Mouse (Mus musculus): ENCODE data around the gene Aspm.
"Not testable (repeated sequence)": the region's sequence is repeated elsewhere in the genome, so short reads cannot be mapped to it uniquely, and the experiment has no call there.

Aspm gene

DNA sequence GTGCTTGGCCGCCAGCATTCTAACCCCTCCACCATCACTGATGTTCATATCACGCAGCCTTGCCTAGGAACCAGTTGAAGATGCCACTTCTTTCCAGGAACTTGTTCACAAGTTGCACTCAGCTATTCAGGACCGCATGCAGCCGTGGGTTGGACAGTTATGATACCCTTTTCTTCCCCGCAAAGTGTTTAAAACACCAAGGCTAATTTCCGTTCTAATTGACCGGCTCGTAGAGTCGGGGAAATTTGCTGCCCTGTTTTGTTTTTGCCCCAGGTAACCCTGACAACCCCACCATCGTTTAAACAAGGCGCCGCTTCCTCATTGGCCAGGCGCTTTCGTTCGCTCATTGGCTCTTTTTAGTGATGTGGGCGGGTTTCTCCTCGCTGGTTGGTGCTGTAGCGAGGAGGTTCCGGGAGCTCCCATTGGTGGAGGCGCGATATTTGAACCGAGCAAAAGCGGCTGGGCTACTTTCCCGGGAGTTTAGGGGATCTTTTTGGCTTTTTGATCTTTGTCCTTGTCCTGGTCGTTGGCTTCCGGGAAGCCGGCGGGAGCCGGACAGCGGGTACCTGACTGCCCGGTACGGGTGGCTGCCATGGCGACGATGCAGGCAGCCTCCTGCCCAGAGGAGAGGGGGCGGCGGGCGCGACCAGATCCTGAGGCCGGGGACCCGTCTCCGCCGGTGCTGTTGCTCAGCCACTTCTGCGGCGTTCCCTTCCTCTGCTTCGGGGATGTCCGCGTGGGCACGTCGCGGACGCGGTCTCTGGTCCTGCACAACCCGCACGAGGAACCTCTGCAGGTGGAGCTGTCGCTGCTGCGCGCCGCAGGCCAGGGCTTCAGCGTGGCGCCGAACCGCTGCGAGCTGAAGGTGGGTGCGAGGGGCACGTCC is at the start of gene Aspm:
Aspm (plus strand) TSS at position 433 of the 886 bp plus-strand sequence.
- peak; percentile 87 for DNase-seq (ENCODE audit: low read depth, low spot score)

DNA sequence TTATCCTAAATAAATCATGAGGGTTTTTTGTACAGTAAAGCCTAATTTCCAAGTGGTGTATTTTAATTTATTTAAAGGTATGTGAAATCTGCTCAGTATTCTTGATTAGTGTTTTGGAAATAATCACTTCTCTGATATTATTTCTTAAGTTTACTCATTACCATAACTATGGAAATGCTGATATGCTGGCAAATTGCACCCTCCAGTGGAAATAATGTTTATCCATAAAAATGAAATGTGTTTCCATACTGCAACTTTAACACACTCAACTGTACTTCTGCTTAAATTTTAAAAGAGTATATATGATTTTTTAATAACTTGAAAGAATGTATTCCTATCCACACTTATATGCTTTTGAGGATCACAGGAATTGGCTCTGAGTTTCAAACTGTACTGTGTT is 48.8 kb upstream of the Aspm start:
- no peak for DNase-seq (ENCODE audit: low read depth, low spot score)

DNA sequence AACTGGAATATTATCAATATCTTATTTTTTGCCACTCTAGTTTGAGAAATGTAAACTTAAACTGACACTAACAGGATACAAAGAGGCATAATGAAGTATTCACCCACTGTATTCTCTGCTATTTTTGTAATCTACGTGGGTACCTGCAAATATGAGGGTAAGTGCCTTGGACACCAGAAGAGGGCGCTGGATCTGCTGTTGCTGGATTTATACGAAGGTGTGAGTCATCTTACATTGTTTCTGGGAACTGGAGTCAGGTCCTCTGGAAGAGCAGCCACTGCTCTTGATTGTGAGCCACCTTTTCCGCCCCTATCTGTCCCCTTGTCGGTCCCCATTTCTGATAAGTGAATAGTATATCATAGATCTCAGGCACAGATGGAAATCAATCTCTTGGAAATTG is 46.9 kb upstream of the Aspm start:
- no peak for DNase-seq (ENCODE audit: low read depth, low spot score)

DNA sequence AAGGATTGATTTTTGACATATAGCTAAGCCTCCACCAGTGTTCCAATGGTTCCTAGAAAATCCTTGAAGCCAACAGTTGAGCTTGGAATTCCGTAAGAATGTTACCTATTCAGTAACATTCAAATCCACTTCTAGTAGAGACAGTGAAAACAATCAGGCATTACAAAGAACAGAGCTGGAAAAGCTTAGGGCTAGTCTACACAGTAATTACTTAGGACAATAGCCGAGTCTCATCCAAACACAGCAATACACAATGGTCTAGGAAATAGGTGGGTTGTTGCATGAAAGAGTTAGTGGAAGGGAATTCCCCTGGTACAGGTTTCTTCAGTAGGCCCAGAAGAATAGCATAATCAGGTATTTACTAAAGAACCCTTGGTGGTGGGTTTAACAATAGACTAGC is 42.2 kb upstream of the Aspm start:
- DNase-seq (ENCODE audit: low read depth, low spot score), result not testable (repeated sequence)

DNA sequence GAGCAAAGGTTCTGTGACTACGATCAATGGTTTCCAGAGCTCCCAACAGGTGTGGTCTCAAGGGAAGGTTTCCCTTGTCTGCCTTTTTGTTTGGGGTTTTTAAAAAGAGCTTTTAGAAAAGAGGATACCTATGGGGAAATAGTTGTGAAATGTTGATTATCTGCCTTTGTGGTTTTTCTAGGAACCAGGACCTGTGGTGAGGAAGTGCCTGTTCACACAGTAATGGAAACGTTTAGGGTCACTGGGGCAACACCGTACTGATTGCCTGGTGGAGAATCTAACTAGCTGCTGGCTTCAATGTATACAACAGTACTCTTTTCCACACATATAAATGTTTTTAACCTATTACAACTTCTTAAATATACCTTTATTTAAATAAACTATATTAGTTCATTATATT is 41.1 kb upstream of the Aspm start:
- no peak for DNase-seq (ENCODE audit: low read depth, low spot score)

DNA sequence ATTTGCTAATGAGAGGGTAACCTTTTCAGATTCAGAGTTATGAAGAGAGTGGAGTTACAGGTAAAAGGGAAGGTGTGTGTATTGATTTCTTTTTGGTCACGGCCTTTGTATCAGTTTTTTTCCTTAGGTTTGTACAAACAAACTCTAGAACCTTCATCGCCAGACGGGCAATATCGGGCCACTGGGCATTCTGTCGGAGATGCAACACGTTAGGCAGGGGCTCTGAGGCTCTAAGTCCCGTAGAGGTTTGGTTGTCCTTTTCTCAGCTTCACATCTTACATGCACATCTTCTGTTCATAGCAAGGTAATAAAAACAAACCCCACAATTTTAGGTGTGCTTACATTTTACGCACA is 33.1 kb upstream of the Aspm start:
- no peak for DNase-seq (ENCODE audit: low read depth, low spot score)

DNA sequence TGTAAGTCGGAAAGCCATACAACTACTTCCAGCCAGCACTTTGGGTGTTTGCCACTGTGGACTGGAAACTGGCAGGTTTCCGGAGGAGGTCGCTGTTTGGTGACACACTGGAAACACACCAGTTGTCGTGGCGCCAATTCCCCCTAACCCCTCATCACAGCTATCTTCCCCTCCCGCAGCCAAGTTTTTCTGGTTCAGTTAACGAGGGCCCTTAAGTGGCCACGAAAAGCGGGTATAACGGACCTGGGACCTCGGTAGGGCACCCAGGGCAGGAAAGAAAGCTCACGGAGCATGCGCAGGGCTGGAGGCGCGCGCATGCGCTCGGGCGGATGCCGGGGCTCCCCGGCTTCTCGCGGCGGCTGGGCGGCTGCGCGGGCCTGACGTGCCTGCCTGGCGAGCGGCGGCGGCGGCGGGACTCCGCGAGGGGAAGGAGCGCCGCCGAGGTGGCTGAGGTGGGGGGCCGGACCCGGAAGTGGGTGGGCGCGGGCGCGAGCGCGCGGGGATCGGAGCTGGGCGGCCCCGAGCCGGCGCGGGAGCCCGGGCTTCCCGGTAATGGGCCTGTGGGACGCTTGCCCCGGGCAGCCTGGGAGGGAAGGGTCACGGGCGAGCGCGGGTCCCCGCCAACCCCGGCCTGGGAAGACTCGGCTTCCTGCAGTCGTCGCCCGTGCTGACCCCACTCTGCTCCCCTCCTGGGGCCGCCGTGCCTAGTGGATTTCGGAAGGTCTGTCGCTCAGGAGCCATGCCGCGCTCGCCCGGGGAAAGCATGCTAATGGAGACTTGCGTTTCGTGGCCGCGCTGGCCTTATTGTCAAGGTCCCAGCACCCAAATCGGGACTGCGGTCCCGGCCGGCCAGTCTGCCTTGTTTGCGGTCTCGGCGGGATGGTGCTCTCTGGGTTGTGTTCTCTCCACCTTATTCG is 32.4 kb upstream of the Aspm start, which contains the start of gene Zbtb41:
Zbtb41 (plus strand) TSS at position 414 of the 917 bp plus-strand sequence.
- DNase-seq (ENCODE audit: low read depth, low spot score), result peak; percentile 68

DNA sequence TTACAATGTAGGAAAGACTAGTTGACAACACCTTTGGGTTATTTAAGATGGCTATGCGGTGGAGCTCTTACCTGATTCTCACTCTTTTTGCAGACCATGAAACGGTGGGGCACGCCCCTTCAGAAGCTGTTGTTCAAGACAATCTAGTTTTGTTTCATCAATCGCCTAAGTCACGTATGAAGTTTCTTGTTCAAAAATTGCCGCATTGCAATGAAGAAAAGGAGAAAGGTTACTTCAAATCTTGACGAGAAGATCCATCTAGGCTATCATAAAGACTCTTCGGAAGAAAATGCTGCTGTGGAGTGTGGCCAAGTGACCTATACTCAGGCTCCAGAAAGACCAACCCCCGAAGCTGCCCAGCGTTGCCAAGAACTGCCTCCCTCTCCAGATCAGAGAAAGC is 31.6 kb upstream of the Aspm start:
- no peak for DNase-seq (ENCODE audit: low read depth, low spot score)

DNA sequence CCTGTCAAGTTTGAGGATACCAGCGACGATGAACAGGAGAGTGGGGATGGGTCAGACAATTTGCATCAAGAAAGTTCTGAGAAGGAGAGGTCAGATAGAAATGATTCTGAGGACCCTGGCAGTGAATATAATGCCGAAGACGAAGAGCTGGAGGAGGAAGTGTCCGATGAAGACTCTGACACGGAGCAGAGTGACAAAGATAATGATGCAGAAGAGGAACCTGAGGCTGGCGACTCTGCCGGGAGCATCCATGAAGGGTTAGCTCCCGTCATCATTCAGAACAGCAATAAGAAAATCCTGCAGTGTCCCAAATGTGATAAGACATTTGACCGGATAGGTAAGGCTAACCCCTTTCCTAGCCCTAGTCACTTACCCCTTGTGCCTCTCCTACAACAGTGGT is 30.6 kb upstream of the Aspm start:
- no peak for DNase-seq (ENCODE audit: low read depth, low spot score)

DNA sequence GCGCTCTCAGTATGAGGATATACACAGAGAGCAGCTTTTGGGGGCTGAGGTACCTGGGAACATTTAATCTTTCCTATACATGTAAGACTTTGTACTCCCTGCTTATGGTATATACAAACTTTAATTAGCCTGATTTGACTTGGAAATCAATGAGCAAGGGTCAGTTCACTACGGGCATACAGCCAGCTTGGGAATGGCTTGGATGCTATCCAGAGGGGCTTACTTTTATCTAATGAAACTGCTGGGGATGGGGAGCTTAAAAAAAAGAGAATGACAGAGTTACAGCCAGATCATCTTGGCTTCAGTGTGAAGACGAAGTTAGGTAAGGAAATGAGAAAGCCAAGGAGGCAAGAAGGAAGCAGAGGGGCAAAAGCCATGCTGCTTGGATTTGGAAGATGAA is 29.6 kb upstream of the Aspm start:
- no peak for DNase-seq (ENCODE audit: low read depth, low spot score)

DNA sequence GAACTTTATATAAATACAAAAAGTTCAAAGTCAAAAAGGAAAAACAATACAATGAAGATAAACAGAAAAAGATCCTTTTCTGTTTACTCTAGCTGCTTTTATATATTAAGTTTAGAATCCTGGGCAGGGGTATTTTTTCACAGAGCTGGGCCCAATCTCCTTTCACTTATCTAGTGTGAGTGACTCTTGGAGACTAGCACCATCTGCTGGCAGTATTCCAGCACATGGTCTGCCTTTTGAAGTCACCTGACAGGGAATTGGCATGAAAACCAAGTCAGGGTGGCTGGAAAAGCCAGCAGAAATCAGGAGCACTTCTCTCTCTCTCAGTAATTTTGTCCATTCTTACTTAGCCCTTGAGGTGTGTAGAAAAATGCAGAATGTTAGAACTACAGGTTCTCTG is 16.2 kb upstream of the Aspm start:
- no peak for DNase-seq (ENCODE audit: low read depth, low spot score)

DNA sequence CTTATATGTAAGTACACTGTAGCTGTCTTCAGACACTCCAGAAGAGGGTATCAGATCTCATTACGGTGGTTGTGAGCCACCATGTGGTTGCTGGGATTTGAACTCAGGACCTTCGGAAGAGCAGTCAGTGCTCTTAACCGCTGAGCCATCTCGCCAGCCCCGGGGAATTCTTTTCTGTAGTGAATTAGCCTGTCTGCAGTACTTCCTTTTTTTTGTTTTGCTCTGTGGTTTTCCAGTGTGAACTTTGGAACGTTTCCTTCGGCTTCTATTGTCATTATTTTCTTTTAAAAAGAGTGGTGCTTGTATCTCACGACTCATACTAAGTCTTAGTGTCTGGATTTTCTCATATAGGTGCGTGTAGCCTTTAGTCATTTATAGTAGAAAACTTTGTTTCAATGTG is 11.5 kb upstream of the Aspm start:
- DNase-seq (ENCODE audit: low read depth, low spot score), result not testable (repeated sequence)

DNA sequence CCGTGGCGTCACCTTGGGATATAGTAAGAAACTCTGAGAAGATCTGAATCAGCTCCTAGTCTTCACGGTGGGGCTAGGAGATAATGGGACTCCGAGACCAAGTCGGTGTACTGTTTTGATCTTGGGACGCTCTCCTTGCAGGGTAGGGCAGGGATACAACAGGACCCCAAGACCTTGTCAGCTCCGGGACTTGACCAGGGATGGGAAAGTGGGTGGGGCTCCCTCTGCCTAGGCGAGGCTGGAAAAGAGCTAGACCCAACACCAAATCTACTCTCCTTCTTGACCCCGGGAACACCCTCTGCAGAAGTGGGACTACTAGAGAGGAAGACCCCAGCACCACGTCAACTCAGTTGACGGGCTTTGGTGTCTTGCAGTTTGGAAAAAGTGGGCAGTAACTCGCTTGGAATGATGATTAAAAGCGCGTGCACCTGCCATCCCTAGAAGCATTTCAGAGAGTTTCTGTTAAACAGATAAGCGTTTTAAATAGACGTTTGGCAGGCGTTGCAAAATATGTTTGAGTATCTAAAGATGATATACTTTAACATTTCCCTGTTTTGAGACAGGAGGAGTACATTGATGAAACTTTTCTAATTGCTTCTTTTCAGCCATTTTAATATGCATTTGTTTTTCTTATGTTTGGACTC is 776 bp downstream of the Aspm start:
- DNase-seq (ENCODE audit: low read depth, low spot score), result peak; percentile 45

DNA sequence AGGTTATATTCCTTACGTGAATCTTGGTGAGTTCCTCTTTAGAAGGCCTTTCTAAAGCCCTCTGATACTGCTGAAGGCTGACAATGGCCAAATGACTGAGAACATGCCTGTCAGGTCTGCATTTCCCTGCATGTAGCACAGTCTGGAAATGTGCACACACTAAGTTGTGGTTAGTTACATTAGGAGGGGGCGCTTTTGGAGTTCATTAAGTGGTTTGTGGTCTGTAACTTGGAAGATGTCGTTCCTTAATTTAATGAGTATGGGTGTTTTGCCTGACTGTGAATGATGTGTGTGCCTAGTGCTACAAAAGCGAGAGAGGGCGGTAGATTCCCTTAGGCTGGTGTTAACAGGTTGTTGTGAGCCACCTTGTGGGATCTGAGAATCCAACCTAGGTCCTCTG is 6.2 kb downstream of the Aspm start:
- DNase-seq (ENCODE audit: low read depth, low spot score), result no peak

DNA sequence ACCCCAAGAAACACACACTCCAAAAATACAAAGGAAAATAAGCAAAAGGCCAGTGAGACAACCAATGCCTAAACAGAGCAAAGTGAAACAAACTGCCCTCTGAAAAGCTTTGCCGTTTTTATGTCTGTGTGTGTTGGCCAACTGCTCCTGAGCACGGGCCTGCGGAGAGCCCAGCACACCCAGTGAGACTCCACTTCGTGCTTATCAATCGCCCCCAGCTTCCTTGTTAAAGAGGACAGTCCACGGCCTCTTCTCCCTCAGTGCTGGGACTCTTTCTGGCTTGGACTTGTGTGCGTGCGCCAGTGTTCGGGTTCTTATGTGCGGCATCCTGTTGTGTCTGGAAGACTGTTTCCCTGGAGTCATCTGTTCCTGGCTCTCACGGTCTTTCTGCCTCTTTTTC is 11.4 kb downstream of the Aspm start:
- no peak for DNase-seq (ENCODE audit: low read depth, low spot score)

DNA sequence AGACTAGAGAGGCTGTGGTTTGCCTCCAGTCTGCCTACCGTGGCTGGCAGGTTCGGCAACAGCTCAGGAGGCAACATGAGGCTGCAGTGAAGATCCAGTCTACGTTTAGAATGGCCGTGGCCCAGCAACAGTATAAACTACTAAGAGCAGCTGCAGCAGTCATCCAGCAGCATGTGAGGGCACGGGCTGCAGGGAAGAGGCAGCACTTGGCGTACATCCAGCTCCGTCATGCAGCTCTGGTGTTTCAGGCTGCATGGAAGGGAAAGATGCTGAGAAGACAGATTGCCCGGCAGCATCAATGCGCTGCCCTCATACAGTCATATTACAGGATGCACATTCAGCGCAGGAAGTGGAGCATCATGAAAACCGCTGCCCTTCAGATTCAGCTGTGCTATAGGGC is 24.3 kb downstream of the Aspm start:
- no peak for DNase-seq (ENCODE audit: low read depth, low spot score)

DNA sequence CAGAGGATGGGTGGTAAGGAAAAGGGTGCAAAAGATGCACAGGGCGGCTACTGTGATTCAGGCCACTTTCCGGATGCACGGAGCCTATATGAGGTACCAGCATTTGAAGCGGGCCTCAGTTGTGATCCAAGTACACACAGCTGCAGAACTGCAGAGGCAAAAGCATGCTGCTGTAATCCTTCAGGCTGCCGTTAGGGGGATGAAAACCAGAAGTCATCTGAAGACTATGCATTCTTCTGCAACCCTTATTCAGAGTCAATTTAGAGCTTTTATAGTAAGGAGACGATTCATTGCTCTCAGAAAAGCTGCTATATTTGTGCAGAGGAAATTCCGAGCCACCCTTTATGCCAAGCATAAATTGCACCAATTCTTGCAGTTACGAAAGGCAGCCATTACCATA is 25.7 kb downstream of the Aspm start:
- no peak for DNase-seq (ENCODE audit: low read depth, low spot score)

DNA sequence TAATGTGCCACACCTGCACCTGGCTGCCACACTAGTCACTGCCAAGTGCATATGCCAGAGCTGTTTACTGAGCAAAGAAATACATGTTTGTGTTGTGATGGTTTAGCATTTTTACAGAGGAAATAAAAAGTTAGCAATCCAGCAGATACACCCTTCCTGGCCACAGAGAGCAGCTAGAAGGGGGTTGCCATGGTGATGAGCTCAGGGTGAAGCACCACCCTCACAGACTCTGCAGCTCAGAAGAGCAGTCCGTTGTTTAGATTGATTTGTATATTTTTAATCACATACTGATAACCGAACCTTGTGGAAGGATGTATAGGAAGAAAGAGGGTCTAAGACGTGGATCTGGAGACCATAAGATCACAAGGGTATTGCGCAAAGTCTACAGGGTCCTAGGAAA is 26.6 kb downstream of the Aspm start:
- DNase-seq (ENCODE audit: low read depth, low spot score), result no peak

DNA sequence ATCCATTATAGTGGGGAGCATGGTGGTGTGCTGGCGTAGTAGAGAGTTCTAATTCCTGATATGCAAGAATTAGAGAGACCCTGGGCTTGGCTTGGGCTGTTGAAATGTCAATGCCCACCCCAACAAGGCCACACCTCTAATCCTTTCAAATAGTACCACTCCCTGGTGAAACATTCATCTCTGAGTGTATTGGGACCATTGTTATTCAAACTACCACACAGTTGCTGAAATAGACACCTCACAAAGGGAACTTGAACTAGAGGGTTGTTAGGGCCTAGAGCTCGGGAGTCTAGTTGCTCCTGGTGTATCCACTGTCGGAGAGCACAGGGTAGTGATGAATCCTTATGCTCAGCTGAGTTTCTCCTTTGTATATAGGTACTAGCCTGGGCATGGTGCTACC is 40.1 kb downstream of the Aspm start:
- peak; percentile 59 for DNase-seq (ENCODE audit: low read depth, low spot score)

DNA sequence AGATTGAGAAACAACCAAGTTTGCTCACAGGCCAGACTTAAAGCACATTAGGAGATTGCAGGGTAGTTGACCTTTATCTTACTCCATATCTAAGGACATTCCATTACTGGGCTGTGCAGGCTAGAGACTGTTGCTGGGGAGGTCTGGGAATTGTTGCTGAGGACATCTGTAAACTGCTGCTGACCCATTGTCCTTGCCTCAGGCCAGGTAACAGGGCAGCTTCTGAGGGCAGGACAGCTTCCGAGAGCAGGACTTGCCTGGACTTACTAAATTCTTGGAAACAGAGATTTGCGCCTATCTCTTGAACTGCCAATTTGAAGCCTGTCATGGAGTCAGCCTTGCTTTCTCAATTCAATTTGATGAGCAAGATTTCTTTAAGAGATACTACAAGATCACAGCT is 40.8 kb downstream of the Aspm start:
- DNase-seq (ENCODE audit: low read depth, low spot score), result no peak

DNA sequence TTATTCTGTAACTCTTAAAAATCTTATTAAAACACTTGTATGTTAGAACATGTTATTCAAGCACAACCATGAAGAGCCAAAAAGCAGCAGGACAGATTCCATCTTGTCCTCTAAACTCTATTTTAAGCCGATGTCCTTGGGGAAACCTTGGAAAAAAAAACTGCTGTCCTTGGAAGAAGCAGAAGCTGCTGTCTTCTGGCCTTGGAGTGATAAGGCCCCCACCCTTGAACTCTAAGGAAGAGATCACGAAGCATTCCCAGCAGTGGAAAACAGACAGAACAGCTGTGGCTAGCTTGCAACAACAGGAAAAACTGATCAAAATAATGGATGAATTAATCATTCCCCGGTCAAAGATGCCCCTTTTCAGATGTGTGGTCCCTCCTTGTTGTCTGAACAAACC is 41.6 kb downstream of the Aspm start:
- DNase-seq (ENCODE audit: low read depth, low spot score), result no peak

DNA sequence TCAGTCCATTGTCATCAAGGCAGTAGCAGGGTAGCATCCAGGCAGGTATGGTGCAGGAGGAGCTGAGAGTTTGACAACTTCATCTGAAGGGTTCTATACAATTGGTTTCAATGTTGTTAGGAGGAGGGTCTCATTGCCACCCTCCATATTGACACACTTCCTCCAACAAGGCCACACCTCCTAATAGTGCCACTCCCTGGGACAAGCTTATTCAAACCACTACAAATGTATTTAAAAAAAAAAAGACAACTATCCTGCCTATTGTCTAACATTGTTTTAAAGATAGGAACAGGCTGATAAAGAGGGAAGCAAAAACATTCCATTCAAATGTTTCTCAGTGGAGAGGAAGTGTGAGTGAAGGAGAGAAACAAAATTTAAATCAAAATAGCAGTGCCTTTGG is 45.2 kb downstream of the Aspm start:
- DNase-seq (ENCODE audit: low read depth, low spot score), result no peak

Measured in WW6 (cell line).